Mouse (Mus musculus) heart, postnatal 0 days (tissue): ENCODE data around the gene Radil. TPM values are rescaled to one million over a fixed set of nuclear protein-coding genes. Genes with fewer than 3 reads are reported as not detected.

Source experiments
- ATAC-seq: fragments of 200-750 bp; cut with Nextera tagmentation; 2 replicates; pipeline ENCODE4 v1.8.0; 2017; ENCODE audit warnings: low read depth, moderate number of reproducible peaks, moderate library complexity; ENCODE audit not compliant: insufficient read depth
- DNase-seq: peaks from one replicate; pipeline ENCODE4 v3.0.0-alpha.2; 2016; ENCODE audit warnings: low spot score
- H3K27ac ChIP-seq: fragments of 300-500 bp; sonication (generic); 2 replicates; pipeline ENCODE4 v1.5.1; 2014; ENCODE audit warnings: low read depth, mild to moderate bottlenecking
- H3K27me3 ChIP-seq: fragments of 300-500 bp; sonication (generic); 2 replicates; pipeline ENCODE4 v1.6.1; 2014; ENCODE audit warnings: low read length, mixed read lengths; ENCODE audit not compliant: control insufficient read depth, insufficient read depth
- H3K36me3 ChIP-seq: fragments of 300-500 bp; sonication (generic); replicated peaks from 2 replicates; pipeline ENCODE4 v1.6.1; 2014; ENCODE audit warnings: low read length, mixed read lengths; ENCODE audit not compliant: control insufficient read depth, insufficient read depth
- H3K4me1 ChIP-seq: fragments of 300-500 bp; sonication (generic); 2 replicates; pipeline ENCODE4 v1.6.1; 2014; ENCODE audit warnings: antibody characterized with exemption; ENCODE audit not compliant: control insufficient read depth, insufficient read depth
- H3K4me2 ChIP-seq: fragments of 300-500 bp; sonication (generic); 2 replicates; pipeline ENCODE4 v1.6.1; 2014; ENCODE audit warnings: low read depth, mild to moderate bottlenecking, low read length, moderate library complexity
- H3K4me3 ChIP-seq: fragments of 300-500 bp; sonication (generic); 2 replicates; pipeline ENCODE4 v1.5.1; 2014; ENCODE audit warnings: low read depth, low read length
- H3K9ac ChIP-seq: fragments of 300-500 bp; sonication (generic); replicated peaks from 2 replicates; pipeline ENCODE4 v1.6.1; 2014; ENCODE audit warnings: low read depth, low read length, mixed read lengths
- H3K9me3 ChIP-seq: fragments of 300-500 bp; sonication (generic); replicated peaks from 2 replicates; pipeline ENCODE4 v1.6.1; 2016; ENCODE audit warnings: low read length; ENCODE audit not compliant: control insufficient read depth
- CTCF ChIP-seq: IDR thresholded peaks from 2 replicates; pipeline ENCODE4 v1.5.1; 2016; ENCODE audit warnings: antibody characterized with exemption, control low read depth, low read depth
- EP300 ChIP-seq: IDR thresholded peaks from 2 replicates; pipeline ENCODE4 v1.6.1; 2016; ENCODE audit warnings: antibody characterized with exemption, low read depth
- WGBS: fragments of 180-500 bp; shearing (Covaris S2); extraction: QIAGEN DNeasy Blood & Tissue Kit; methylation state at CpG from one replicate; pipeline ENCODE4 v1.1.7; 2014; 5-methylcytosine and 5-hydroxymethylcytosine counted together
- polyA plus RNA-seq: library from polyadenylated mRNA; unstranded; fragments of >200 nt; fragmentation: Nextera tagmentation; extraction: Ambion mirVana; gene quantifications from 2 replicates; pipeline ENCODE4 v1.2.1, GENCODE M21; 2015
- total RNA-seq: library from RNA; depleted of rRNA; stranded (reverse); fragments of >200 nt; gene quantifications from 2 replicates; pipeline ENCODE4 v1.2.3, GENCODE M21; 2014; ENCODE audit warnings: low replicate concordance; rRNA removed

The Radil gene
- total and polyA plus RNA-seq, 2 experiments from 2014 or later: 2.9 to 4.3 TPM

DNA sequence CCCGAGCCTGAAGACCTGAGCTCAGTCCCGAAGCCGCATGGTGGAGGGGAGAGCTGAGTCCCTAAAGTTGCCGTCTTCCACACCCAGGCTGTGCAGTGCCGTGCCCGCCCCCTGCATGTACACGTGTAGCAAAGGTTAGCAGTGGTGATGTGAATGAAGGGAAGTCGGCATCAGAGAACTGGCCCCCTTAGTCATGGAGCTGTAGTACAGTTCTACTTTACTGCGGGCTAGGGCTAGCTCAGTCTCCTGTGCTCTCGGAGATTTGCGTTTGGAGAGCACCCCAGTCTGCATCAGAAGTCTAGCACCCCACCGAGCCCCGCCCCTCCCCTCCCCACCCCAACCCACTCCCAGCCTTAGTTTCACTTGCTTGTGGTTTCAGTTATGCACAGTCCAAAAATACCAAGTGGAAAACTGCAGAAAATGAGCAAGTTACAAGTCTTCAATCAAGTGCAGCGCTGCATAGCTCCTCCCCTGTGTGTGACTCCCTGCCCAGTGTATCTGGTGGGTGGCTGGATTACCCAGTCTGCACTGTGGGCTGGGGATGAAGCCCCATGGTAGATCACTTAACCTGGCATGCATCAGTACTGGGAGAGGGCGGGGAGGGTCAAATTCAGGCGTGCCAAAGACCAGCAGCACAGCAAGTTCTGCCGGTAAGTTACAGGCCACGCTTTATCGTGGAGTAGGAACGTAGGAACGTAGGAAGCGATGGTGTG lies 109.4 kb downstream of the Radil start:
- Histone ChIP-seq H3K4me2 (peak overlapping the region; percentile 69), H3K27ac (peak overlapping the region; percentile 91), H3K9me3 (no peaks in the 10 kb centered on the region), H3K4me3 (peak overlapping the region; percentile 43; the same call in 1 of the 2 replicates), H3K36me3 (0 out of 2 replicates have a peak, but pooled peaks cover 14% of the 10 kb centered on the region), H3K27me3 (no peaks in the 10 kb centered on the region), H3K4me1 (peaks cover 36% of the 10 kb centered on the region), H3K9ac (peak overlapping the region; percentile 43; the same call in 1 of the 2 replicates)
- DNase-seq (no peak), ATAC-seq (no peak)
- 62% methylated on average over 22 of the region's 22 CpGs for WGBS
- TF ChIP-seq CTCF (no peak), EP300 (no peak)

DNA sequence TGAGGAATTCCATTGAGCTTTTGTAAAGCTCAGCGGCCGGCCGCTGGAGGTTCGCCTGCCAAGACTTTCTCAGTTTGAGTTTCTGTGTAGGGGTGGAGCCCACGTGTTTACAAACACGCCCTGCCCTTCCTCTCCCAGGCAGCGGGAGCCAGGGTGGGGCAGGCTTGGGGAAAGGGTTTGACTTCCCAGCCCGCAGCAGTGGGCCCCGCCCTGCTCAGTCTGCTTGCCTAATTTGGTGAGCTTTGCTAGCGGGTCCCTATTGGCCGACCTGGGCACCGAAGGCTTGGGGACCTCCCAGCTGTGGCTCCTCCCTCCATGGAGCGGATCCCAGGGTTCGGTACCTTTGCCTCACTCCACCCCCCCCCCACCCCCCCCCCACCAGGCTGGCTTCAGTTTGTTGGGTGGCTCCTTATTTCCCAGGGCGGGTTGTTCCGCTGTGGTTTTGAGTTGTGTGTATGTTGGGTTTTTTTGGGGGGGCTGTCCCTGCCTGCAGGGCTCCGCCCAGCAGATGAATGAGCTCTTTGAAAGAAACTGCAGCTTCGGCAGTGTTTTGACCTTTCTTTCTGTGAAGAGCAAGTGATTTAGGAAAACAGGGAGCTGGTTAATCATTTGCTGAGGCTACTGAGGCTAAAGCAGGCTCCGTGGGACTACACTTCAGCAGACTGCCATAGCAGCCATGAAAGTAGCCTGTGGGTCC lies 110.3 kb downstream of the Radil start:
- H3K4me3 ChIP-seq: peak overlapping the region; percentile 43
- peak overlapping the region; percentile 91 for H3K27ac ChIP-seq
- peak; percentile 96 for ATAC-seq
- H3K9me3 ChIP-seq: no peaks in the 10 kb centered on the region
- TF ChIP-seq EP300 (peak; percentile 61; the same call in 1 of the 2 replicates), CTCF (no peak)
- H3K27me3 ChIP-seq: no peaks in the 10 kb centered on the region
- peak overlapping the region; percentile 47 for H3K9ac ChIP-seq
- peak overlapping the region; percentile 69 for H3K4me2 ChIP-seq
- peak; percentile 96 for DNase-seq
- peaks cover 21% of the 10 kb centered on the region for H3K36me3 ChIP-seq
- WGBS: under 1% methylated on average over 19 of the region's 19 CpGs
- H3K4me1 ChIP-seq: peaks cover 34% of the 10 kb centered on the region

DNA sequence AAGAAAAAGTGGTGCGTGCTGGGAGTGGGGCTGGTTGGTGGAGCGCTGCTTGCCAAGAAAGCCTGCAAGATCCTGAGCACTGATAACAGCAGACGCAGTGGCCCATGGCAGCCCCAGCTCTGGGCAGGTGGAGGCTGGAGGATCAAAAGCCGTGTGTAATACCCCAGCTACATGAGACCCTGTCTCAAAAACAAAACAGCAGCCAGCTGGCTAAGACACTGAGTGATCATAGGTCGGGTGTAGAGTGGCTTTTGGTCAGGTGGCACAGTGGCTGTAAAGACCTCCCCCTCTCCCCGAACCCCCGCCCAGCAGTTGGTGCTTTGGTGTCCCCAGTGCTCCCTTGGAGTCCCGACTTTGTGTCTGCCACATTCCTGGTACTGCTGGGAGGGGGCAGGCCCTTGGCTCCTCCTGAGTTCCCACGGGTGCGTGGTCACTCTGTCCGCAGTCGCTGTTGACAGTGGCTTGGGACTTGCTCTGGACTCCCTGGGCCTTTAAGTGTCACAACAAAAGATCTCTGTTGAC lies 110.9 kb downstream of the Radil start:
- Histone ChIP-seq H3K9ac (peak overlapping the region; percentile 47), H3K27me3 (no peaks in the 10 kb centered on the region), H3K27ac (peak overlapping the region; percentile 91), H3K4me2 (peak overlapping the region; percentile 69), H3K9me3 (no peaks in the 10 kb centered on the region), H3K4me3 (peak overlapping the region; percentile 43), H3K4me1 (peaks cover 28% of the 10 kb centered on the region), H3K36me3 (peaks cover 27% of the 10 kb centered on the region)
- TF ChIP-seq EP300: no peak
- no peak for TF ChIP-seq CTCF
- WGBS: 6% methylated on average over 12 of the region's 12 CpGs
- ATAC-seq (peak; percentile 49), DNase-seq (no peak)

DNA sequence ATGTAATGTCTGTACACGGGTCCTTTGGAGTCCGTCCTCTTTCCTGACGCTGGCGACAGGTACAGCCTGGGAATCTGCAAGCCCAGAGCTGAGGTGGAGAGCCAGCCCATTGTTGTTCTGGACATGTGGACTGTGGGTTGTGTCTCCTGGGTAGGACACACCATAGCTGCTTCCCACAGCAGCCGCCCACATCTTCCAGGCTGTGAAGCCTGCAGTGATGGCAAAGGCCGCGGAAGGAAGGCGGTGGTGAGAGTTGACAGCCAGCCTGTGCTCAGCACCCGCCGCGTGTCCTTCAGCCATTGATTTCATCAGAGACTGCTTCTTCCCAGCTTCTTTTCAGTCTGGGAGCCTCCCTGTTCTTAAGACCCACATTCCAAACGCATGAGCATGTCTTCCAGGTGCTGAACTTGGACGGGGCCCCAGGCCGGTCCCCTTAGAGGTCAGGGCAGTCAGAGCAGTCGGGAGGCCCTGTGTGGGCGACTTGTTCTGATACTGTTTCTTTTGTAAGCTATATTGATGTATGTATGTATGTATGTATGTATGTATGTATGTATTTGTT lies 112.4 kb downstream of the Radil start:
- 74% methylated on average over 16 of the region's 16 CpGs for WGBS

DNA sequence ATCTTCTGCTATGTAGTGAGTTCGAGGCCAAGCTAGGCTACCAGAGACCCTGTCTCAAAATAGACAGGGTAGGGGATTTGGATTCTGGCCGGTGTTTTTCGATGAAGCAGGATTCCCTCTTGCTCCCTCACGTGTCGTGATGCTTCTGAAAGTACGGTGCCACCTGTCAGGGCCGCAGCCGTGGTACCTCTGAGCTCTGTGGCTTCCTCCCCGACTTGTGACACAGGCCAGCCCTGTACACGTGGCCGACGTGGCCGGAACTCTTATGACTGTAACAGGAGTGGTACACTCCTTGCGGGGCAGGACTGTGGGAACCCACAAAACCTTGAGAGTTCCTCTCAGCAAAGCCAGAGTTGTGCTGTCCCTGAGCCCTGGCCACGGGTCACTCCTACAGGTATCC lies 115.2 kb downstream of the Radil start:
- peaks cover 28% of the 10 kb centered on the region for H3K36me3 ChIP-seq
- TF ChIP-seq CTCF (no peak), EP300 (no peak)
- WGBS: 97% methylated on average over 15 of the region's 15 CpGs
- ATAC-seq (no peak), DNase-seq (no peak)
- no peak overlapping the region for H3K9ac ChIP-seq
- H3K4me1 ChIP-seq: peaks cover 19% of the 10 kb centered on the region
- H3K9me3 ChIP-seq: no peaks in the 10 kb centered on the region
- no peak overlapping the region for H3K4me2 ChIP-seq
- H3K27me3 ChIP-seq: no peaks in the 10 kb centered on the region
- no peak overlapping the region for H3K4me3 ChIP-seq
- no peak overlapping the region for H3K27ac ChIP-seq

More for the DNA sequence above, 112.4 kb downstream of the Radil start:
- no peak overlapping the region for H3K4me3 ChIP-seq
- ATAC-seq (no peak), DNase-seq (no peak)
- no peak overlapping the region for H3K9ac ChIP-seq
- H3K27ac ChIP-seq: no peak overlapping the region
- TF ChIP-seq CTCF: no peak
- no peak for TF ChIP-seq EP300
- no peaks in the 10 kb centered on the region for H3K9me3 ChIP-seq
- H3K27me3 ChIP-seq: no peaks in the 10 kb centered on the region
- no peak overlapping the region for H3K4me2 ChIP-seq
- H3K4me1 ChIP-seq: peaks cover 21% of the 10 kb centered on the region
- peaks cover 28% of the 10 kb centered on the region for H3K36me3 ChIP-seq

Other genes with a start within 250 kb of the Radil start
- 9.5 and 9.7 TPM in 2 replicates for gene Foxk1, start 149.6 kb downstream of the Radil start, total RNA-seq
- 1.8 and 3.5 TPM in 2 replicates for gene Foxk1, start 149.6 kb downstream of the Radil start, polyA plus RNA-seq
- gene Ap5z1, start 87.2 kb downstream of the Radil start, total RNA-seq: 8.2 and 14.1 TPM in 2 replicates
- 3.9 and 5.7 TPM in 2 replicates for gene Ap5z1, start 87.2 kb downstream of the Radil start, polyA plus RNA-seq
- gene Papolb, start 21.0 kb downstream of the Radil start, total RNA-seq: 0.39 TPM in 1 of 2 replicates, not detected in the other
- 0.04 and 0.08 TPM in 2 replicates for gene Papolb, start 21.0 kb downstream of the Radil start, polyA plus RNA-seq
- gene Mmd2, start 57.7 kb upstream of the Radil start, total RNA-seq: 0.08 TPM in 1 of 2 replicates, not detected in the other
- 0.08 TPM in 1 of 2 replicates, not detected in the other for gene Mmd2, start 57.7 kb upstream of the Radil start, polyA plus RNA-seq
- gene Wipi2, start 76.6 kb upstream of the Radil start, total RNA-seq: 37.2 and 50.8 TPM in 2 replicates
- 19.6 and 20.7 TPM in 2 replicates for gene Wipi2, start 76.6 kb upstream of the Radil start, polyA plus RNA-seq
- 0.08 and 0.93 TPM in 2 replicates for gene Slc29a4, start 141.4 kb upstream of the Radil start, total RNA-seq
- 0.41 and 0.48 TPM in 2 replicates for gene Slc29a4, start 141.4 kb upstream of the Radil start, polyA plus RNA-seq